Mouse (Mus musculus): ENCODE data around the gene Ppp1r37.
"Not testable (repeated sequence)": the region's sequence is repeated elsewhere in the genome, so short reads cannot be mapped to it uniquely, and the experiment has no call there.

Gene Ppp1r37

DNA sequence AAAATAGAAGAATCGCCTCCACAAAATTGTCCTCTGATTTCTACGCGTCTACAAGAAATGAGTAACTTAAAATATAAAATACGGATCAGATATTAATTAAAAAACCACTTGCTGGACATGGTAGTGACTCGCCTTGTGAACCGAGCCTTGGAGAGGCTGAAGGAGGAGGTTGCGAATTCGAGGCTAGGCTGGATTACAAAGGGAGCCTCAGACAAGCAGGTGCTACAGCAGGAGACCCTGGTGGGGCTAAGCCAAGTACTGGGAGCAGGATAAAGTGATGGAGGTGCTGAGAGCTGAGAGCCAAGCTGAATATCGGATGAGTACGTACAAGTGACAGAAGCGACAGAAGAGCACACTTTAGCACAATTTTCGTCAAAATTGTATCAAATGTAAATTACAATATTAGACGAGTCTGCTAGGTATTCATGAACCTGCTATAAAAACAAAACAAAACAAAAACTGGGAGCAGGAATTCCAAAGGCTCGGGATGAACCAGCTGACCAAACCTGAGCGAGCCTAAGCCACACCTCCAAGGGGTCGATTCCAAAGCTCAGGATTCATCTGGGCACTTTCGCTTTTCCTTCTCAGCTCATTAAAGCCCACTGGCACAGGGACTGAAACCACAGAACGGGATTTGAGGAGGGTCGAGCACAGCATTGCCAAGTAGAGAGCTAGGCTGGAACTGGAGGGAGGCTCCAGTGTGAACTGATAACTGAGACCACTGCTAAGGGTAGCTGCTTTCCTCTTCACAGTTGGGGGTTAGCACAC is at the start of gene Ppp1r37:
Gene Ppp1r37 (minus strand): TSS at position 434 of the 768 bp plus-strand sequence.
- DNase-seq (ENCODE audit: inconsistent age in 2 of 2, low spot score in 1 of 2), result peak in 1 of 2 experiments; percentile 74

DNA sequence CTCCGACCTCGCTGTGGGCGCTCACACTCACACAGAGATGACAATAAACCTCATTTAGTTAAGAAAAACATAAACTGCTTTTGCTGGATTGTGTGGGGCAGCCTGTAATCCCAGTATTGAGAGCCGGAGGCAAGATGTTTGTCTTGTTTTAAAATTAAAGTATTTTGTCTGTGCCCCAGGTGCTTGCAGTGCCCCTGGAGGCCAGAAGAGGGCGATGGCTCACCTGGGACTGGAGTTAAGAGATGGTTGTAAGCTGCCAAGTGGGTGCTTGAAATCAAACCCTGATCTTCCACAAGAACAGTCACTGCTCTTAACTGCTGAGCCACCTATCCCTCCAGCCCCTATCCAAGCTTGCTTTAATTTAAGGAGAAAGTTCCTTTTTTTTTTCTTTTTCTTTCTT is 48.1 kb upstream of the Ppp1r37 start:
- no peak for DNase-seq (ENCODE audit: inconsistent age in 2 of 2, low spot score in 1 of 2)

DNA sequence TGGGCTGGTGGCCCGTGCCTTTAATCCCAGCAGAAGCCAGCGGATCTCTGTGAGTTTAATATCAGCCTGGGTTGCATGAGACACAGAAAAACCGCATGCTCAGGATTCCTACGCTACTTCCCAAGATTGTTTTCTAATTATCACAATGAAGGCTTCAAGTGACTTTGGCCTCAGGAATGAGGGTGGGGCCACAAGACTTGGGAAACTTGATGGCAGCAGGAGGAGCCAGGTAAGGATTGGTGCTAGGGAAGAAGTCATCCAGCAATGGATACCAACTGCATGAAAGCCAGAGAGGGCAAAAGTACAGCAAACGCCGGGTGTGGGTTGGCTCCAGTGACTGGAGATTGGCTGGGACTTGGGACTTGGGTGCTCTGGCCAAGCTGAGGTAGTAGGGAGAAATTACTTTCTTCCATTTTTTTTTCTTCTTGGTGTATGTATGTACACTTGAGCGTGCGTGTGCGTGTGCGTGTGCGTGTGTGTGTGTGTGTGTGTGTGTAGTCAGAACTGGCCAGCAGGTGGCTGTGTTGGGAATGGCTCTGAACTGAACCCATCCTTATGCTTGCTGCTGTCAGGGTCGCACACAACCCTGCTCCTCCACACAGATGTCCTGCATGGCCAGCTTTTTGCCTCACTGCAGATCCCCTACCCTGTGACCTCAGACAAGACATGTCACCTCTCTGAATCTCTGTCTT is 46.9 kb upstream of the Ppp1r37 start:
- DNase-seq (ENCODE audit: inconsistent age in 2 of 2, low spot score in 1 of 2), result peak in 1 of 2 experiments; percentile 45

DNA sequence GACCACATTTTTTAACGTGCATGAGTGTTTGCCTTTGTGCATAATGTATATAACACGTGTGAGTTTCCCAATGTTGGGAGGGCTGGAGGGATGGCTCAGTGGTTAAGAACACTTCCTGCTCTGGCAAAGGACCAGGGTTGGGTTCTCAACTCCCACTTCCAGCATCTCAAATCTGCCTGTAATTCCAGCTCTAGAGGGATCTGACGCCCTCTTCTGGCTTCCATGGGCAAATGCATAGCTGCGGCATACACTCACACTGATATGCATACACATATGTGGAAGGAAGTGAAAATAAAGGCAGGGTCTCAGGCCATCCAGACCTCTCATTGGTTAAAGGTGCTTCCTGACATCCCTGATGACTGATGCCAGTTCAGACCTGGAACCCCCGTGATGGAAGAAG is 44.4 kb upstream of the Ppp1r37 start:
- DNase-seq (ENCODE audit: inconsistent age in 2 of 2, low spot score in 1 of 2), result no peak

DNA sequence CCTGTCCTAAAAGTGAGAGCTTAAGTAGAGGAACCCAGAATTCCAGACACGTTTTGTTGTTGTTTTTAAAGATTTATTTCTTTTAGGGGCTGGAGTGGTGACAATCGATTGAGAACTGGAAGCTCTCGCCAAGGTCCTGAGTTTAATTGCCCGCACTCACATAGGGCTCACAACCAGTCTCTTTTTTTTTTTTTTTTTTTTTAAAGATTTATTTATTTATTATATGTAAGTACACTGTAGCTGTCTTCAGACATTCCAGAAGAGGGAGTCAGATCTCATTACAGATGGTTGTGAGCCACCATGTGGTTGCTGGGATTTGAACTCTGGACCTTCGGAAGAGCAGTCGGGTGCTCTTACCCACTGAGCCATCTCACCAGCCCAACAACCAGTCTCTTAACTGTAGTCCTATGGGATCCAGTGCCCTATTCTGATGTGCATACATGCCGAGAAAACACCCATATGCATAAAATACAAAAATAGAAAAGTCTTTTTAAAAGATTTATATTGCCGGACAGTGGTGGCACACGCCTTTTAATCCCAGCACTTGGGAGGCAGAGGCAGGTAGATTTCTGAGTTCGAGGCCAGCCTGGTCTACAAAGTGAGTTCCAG is 41.8 kb upstream of the Ppp1r37 start:
- not testable (repeated sequence) for DNase-seq (ENCODE audit: inconsistent age in 2 of 2, low spot score in 1 of 2)

DNA sequence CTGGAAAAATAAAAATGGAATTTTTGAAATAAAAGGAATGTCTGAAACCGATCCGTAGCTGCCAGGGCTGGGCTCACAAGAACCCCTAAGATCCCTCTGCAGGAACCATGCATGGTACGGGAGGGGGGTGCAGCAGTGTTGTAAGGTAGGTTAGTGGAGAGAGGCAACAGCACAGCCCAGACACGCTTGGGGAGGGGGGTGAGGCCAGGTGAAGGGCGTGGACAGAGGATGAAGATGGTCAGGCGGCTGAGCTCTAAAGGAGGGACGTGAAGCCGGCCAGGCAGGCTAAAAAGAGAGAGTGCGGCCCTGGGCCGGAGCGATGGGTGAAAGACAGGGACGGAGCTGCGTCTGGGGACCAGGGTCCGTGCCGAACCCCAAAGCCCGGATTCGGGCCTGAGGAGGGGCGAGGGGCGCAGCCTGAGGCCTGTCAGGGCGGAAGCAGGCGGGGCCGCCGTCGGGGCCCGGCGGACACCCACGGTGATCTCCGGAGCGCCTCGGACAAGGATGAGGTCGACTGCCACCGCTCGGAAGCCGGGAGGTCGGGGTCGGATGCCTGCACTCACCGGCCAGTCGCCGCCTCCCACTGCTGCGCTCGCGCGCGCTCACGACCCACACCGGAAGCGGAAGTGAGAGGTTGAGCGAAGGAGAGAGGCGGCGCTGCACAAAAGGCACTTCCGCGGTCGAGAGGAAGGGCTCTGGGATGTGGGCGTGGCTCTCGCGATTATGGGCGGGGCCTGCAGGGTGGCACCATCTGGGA is 41.2 kb upstream of the Ppp1r37 start, which contains the start of gene Clasrp:
Gene Clasrp (minus strand): TSS at position 638 of the 757 bp plus-strand sequence.
- peak; percentile 97 to 99 for DNase-seq (ENCODE audit: inconsistent age in 2 of 2, low spot score in 1 of 2)

DNA sequence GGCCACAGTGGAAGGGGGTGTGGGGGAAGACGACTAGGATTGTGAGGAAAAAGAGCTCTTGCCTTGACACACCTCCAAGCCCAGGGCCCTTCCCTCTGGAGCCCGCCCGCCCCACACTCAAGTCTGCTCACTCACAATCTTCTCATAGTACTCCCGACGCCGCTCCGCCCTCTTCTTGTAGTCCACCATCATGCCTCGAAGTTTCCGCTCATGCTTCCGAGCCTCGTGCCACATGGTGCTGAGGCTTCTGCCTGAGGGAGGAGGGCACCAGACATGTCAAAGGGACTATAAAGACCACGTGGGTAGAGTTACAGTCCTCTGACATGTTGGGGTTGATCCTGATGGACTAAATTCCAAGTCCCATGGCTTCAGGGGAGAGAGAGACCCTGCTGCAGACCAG is 40.2 kb upstream of the Ppp1r37 start:
- DNase-seq (ENCODE audit: inconsistent age in 2 of 2, low spot score in 1 of 2), result no peak

DNA sequence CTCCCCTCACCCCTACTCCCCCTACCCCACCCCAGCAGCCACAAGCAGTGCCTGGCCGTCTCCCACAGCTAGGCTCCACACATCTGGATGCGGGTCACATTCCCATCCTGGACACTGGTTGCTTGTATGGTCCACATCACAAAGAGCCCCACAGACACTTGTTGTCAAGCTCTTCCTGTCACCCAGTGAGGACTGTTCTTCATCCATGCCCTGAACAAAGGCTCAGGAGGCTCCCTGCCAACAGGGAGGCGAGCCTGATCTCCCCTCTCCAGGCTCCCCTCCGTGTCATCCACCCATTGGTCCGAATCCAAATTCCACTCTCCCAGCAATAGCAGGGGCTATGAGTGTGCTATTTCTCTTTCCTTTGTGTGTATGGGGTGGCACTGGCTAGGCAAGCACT is 37.7 kb upstream of the Ppp1r37 start:
- no peak for DNase-seq (ENCODE audit: inconsistent age in 2 of 2, low spot score in 1 of 2)

DNA sequence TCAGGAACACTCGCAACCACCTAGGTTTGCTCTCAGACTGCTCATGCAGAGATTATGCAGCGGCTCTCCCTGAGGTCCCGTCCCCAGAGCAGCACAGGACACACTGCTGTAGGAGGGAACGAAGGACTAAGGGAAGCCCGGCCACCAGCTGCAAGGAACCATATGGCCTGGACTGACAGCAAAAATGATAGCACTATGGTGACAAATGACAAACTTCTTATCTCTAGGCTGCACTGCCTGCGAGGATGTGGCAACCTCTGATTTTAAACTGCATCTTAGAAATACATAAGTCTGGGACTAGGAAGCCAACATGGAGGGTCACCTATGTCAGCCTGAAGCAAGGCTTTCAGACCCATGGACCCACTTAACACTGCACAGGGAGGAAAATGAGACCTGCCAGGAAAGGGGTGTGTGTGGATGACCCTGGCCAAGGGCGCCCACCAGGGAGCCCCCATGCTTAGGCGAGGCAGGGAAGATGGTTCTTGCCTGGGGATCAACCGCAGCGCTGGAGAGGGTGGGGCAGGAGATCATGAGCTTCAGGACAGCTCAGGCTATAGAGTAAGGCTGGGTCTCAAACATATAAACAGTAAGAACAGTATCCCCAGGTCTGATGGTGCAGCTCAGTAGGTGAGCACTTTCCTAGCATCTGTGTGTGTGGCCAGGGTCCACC is 30.3 kb upstream of the Ppp1r37 start:
- no peak for DNase-seq (ENCODE audit: inconsistent age in 2 of 2, low spot score in 1 of 2)

DNA sequence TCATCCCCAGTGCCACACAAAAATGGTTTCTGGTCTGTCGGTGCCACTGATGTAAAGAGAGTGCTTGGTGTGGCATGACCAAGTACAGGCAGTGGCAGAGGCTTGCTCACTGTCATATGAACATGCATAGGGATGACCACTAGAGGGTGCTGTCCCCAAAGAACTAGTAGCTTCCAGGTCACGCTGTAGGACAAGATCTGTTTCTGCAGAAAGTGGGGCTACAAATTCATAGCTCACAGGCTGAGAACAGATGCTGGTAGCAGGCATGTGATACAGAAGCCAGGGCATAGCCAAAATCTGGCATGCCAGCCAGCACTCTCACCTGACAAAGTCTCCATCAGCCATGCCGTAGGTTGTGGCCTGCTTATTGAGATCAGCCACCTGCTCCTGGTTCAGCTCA is 27.0 kb upstream of the Ppp1r37 start:
- peak; percentile 75 to 92 for DNase-seq (ENCODE audit: inconsistent age in 2 of 2, low spot score in 1 of 2)

DNA sequence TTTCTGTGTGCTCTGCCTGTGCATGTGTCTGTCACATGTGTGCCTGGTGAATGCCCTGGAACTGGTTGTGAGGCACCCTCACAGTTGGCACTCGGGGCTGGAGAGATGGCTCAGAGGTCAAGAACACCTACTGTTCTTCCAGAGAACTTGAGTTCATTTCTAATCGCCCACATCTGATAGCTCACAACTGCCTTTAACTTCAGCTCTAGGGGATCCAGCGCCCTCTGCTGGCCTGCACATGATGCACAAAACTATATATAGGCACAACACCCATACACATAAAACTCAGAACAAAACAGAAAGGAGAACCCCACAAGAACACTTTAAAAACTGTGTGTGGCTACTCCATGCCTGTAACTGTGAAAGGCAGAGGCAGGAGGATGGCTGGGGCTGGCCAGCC is 26.3 kb upstream of the Ppp1r37 start:
- peak; percentile 54 to 72 for DNase-seq (ENCODE audit: inconsistent age in 2 of 2, low spot score in 1 of 2)

DNA sequence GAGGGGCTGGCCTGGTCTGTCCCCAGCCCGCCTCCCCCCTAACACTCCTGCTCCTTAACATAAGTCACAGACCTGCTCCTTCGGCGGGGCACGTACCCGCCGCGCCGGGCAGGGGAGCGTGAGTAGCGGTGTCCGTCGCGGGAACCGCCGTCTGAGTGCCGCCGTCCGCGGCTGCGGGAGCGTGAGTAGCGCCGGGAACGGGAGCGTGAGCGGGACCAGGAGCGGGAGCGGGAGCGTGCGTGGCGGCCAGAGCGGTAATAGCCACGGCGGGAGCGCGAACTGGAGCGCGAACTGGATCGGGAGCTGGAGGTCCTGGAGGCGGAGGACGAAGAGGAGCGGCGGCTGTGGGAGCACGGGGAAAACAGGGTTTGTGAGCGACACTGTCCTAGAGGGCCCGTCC is 23.4 kb upstream of the Ppp1r37 start:
- no peak for DNase-seq (ENCODE audit: inconsistent age in 2 of 2, low spot score in 1 of 2)

DNA sequence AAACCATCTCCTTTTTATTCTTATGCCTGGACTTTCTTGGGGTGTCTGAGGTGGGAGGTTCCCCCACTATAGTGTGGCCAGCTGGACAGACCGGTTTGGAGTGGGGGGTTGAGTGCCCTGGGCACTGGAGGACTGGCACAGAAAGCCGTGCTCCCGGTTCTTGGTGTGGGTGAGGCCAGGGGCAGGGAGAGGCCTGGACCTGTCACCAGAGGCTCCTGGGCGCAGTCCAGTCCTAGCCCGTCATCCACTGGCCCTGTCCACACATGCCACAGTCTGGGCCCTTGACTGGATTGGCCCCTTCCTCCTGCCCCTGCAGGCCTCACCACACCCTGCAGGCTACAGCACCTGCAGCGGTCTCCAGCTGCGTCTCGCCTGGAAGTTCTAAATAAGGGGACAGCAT is 17.8 kb upstream of the Ppp1r37 start:
- DNase-seq (ENCODE audit: inconsistent age in 2 of 2, low spot score in 1 of 2), result no peak

DNA sequence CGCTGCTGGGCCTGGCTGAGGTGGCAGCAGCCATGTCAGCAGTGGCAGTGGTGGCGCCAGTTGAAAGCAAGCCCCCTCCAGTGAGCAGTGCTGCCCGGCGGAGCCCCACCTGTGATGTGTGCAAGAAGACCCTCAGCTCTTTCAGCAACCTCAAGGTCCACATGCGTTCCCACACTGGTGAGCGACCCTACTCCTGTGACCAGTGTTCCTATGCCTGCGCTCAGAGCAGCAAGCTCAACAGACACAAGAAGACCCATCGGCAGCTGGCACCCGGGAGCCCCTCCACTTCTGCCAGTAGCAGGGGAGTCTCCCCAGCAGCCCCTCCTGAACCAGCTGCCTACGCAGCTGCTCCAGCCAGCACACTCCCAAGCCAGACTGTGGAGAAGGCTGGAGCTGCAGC is 16.9 kb upstream of the Ppp1r37 start:
- DNase-seq (ENCODE audit: inconsistent age in 2 of 2, low spot score in 1 of 2), result no peak

DNA sequence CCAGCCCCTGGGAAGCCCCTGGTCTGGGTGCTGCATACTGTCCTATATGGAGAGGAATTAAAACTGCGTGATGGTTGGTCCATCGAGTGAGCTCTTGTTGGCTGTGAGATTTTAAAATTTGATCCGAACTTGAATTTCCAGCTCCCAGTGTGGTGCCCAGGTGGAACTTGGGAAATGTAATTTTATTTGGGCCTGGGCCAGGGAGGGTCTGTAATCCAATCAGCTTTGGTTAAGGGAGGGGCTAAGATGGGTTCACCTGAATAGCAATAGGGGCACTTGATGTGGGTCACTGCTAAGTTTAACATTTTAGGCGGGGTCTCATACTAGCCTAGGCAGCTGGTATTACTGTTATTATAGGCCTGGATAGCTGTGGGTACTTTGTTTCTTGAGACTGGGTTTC is 15.6 kb upstream of the Ppp1r37 start:
- DNase-seq (ENCODE audit: inconsistent age in 2 of 2, low spot score in 1 of 2), result no peak

DNA sequence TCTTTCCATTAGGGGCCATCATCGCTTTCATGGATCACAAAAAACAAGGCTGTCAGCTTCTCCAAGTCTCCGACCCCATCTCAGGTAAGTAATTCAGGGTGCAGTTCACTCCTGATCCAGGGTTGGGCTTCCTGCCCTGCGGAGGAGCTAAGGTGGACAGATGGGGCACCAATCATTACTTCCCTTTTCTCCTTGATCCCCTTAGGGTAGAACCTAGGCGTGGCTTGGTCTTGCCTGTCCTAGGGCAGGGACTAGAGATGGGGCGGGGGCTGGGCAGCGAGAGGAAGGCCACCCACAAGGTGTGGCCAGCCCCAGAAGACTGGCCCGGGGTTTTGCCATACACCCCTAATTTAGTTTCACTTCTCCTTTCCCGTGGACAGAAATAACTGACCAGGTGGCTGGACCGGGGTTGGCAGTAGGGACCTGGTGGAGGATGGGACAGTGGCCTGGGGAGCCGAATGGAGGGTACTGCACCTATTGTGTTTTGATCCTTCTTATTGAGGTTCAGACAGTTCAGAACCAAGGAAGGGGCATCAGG is 15.1 kb upstream of the Ppp1r37 start:
- DNase-seq (ENCODE audit: inconsistent age in 2 of 2, low spot score in 1 of 2), result no peak

DNA sequence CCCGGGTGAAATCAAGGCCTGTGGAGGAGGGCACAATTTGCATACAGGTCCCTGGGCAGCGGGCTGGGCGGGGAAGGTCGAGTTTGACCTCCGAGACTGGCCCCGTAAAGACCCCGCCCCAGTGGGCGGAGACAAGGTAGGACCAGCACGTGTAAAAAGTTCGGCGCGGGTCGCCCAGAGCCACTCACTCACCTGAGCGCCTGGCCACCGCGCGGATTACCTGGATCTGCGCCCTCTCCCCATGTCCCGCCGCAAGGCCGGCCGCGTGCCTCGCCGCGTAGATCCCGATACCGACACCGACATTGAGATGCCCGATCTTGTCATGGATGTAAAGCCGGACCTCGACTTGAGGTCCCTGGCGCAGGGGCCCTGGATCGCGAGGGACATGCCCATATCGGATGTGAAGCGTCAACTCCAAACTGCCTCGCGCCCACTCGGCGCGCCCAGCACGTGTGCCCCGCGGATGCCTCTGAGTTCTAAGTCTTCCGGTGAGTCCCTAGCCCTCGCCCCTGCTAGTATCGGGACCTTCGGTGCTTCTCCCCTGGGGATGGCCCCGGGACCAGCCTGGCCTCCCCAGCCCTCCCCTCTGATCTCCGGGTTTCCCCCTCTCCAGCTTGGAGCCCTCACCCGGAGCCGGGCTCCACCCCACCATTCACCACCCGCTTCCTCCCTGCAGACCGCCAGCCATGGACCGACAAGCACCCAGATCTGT is 14.4 kb upstream of the Ppp1r37 start, which contains the start of the genes Zfp296 and Gemin7:
Gene Zfp296 (plus strand): TSS at position 147 of the 712 bp plus-strand sequence.
Gene Gemin7 (minus strand): TSS at position 455 of the 712 bp plus-strand sequence.
- peak in 1 of 2 experiments; percentile 65 for DNase-seq (ENCODE audit: inconsistent age in 2 of 2, low spot score in 1 of 2)

DNA sequence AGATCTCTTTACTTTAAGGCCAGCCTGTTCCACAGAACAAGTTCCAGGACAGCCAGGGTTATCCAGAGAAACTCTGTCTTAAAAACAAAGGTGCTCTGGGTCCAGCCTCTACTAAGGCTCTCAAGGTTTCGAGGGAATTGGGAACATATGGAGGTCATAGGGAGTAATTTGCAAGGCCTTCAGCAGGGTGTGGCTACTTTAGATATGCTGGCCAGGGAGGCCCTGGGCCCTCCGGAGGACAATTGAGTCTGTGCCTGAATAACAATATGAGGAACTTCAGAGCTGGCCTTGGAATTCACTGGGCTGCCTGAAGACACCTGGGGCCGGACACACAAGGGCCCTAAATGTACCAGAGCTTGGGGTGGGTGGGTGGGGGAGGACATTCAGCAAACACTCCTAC is 12.7 kb upstream of the Ppp1r37 start:
- DNase-seq (ENCODE audit: inconsistent age in 2 of 2, low spot score in 1 of 2), result no peak

DNA sequence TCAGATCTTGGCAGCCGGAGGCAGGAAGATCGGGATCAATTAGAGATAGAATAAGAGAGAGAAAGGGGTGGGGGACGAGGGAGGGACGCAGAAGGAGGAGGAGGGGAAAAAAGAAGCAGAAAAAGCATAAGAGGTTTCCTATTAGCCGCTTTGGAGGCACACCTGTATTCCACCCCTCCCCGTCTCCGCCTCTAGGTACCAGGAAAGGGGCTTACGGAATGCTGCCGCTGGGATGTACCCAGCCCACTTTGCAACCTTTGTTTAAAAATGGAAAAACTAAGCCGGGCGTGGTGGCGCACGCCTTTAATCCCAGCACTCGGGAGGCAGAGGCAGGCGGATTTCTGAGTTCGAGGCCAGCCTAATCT is 10.9 kb upstream of the Ppp1r37 start:
- no peak for DNase-seq (ENCODE audit: inconsistent age in 2 of 2, low spot score in 1 of 2)

Measured in adrenal gland, adult (tissue).